Mouse (Mus musculus): ENCODE measurements around the gene Gcc1. TPM values are rescaled to one million over a fixed set of nuclear protein-coding genes. Genes with fewer than 3 reads are reported as not detected.

Gene Gcc1
- polyA plus RNA-seq, 1 experiment from 2014 or later, result 16.4 TPM

- ATAC-seq (ENCODE audit: low FRiP score), result no peak
- H3K4me1 ChIP-seq, result no peaks in the 10 kb centered on the region
- WGBS, result 77% methylated on average over 6 of the region's 6 CpGs
Observed at GRCm38 (mm10) chr6:28431538-28431855, 3.3 kb upstream of the Gcc1 start.

GRCm38 (mm10) chr6:28430795-28431537, 2.8 kb upstream of the Gcc1 start:
- no peaks in the 10 kb centered on the region for H3K27me3 ChIP-seq
- no peak for ATAC-seq (ENCODE audit: low FRiP score)
- H3K27ac ChIP-seq, result no peak overlapping the region
- H3K36me3 ChIP-seq, result peaks cover 9% of the 10 kb centered on the region
- 79% methylated on average over 10 of the region's 10 CpGs for WGBS
- no peak overlapping the region for H3K4me3 ChIP-seq
- no peak overlapping the region for H3K4me2 ChIP-seq (replicated peaks)
- H3K4me1 ChIP-seq, result peaks cover 2% of the 10 kb centered on the region; the same call in 1 of the 2 replicates
- no peak overlapping the region for H3K9ac ChIP-seq
- H3K9me3 ChIP-seq (replicated peaks), result no peaks in the 10 kb centered on the region

More at GRCm38 (mm10) chr6:28431538-28431855, 3.3 kb upstream of the Gcc1 start:
- no peak overlapping the region for H3K9ac ChIP-seq
- H3K9me3 ChIP-seq (replicated peaks), result no peaks in the 10 kb centered on the region
- H3K4me2 ChIP-seq (replicated peaks), result no peak overlapping the region
- no peak overlapping the region for H3K27ac ChIP-seq
- no peaks in the 10 kb centered on the region for H3K27me3 ChIP-seq
- peaks cover 4% of the 10 kb centered on the region; the same call in 1 of the 2 replicates for H3K36me3 ChIP-seq
- no peak overlapping the region for H3K4me3 ChIP-seq

DNA sequence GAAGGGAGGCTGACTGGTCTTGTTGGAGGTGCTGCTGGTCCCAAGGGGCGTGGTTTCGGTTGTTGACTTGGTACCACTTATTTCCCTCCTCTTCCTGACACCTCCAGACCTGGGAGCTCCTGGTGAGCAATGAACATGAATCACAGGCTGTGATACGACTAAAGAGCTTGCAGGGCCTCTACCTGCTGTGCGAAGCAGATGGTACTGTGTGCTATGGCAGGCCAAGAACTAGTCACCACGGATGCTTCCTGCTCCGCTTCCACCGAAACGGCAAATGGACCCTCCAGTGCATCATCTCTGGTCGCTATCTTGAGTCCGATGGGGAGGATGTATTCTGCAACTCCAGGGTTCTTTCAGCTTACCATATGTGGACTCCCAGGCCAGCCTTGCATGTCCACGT, 1.7 kb upstream of the Gcc1 start:
- Histone ChIP-seq H3K27ac (no peak overlapping the region), H3K9me3 (replicated peaks) (no peaks in the 10 kb centered on the region), H3K9ac (no peak overlapping the region), H3K4me2 (replicated peaks) (no peak overlapping the region), H3K27me3 (no peaks in the 10 kb centered on the region), H3K4me3 (no peak overlapping the region), H3K4me1 (peaks cover 9% of the 10 kb centered on the region), H3K36me3 (peaks cover 20% of the 10 kb centered on the region)
- ATAC-seq (ENCODE audit: low FRiP score), result no peak
- WGBS, result 89% methylated on average over 11 of the region's 11 CpGs

GRCm38 (mm10) chr6:28427096-28427839, 922 bp downstream of the Gcc1 start, which contains the start of gene Fscn3:
TSS of gene Fscn3 (plus strand) at chr6:28427789.
- Histone ChIP-seq H3K27me3 (no peaks in the 10 kb centered on the region), H3K9me3 (replicated peaks) (no peaks in the 10 kb centered on the region)
- whole genome bisulfite sequencing, result 80% methylated on average over 3 of the region's 3 CpGs

GRCm38 (mm10) chr6:28425019-28425418, 3.2 kb downstream of the Gcc1 start:
- Histone ChIP-seq H3K4me2 (replicated peaks) (peak overlapping the region; percentile 73; the same call in 1 of the 2 replicates), H3K27ac (no peak overlapping the region), H3K9me3 (replicated peaks) (no peaks in the 10 kb centered on the region), H3K36me3 (peaks cover 20% of the 10 kb centered on the region), H3K4me1 (peaks cover 33% of the 10 kb centered on the region), H3K27me3 (no peaks in the 10 kb centered on the region), H3K9ac (peak overlapping the region; percentile 41; the same call in 1 of the 2 replicates), H3K4me3 (peak overlapping the region; percentile 80; the same call in 1 of the 2 replicates)
- ATAC-seq (ENCODE audit: low FRiP score), result no peak
- 94% methylated on average over 6 of the region's 6 CpGs for WGBS

More at GRCm38 (mm10) chr6:28427096-28427839, 922 bp downstream of the Gcc1 start, which contains the start of gene Fscn3:
- ATAC-seq (ENCODE audit: low FRiP score), result no peak
- H3K27ac ChIP-seq, result no peak within 1 kb of the TSS
- no peak within 1 kb of the TSS for H3K4me3 ChIP-seq
- peaks cover 17% of the 10 kb centered on the region for H3K4me1 ChIP-seq
- peaks cover 20% of the 10 kb centered on the region for H3K36me3 ChIP-seq
- no peak within 1 kb of the TSS for H3K9ac ChIP-seq
- no peak within 1 kb of the TSS for H3K4me2 ChIP-seq (replicated peaks)

DNA sequence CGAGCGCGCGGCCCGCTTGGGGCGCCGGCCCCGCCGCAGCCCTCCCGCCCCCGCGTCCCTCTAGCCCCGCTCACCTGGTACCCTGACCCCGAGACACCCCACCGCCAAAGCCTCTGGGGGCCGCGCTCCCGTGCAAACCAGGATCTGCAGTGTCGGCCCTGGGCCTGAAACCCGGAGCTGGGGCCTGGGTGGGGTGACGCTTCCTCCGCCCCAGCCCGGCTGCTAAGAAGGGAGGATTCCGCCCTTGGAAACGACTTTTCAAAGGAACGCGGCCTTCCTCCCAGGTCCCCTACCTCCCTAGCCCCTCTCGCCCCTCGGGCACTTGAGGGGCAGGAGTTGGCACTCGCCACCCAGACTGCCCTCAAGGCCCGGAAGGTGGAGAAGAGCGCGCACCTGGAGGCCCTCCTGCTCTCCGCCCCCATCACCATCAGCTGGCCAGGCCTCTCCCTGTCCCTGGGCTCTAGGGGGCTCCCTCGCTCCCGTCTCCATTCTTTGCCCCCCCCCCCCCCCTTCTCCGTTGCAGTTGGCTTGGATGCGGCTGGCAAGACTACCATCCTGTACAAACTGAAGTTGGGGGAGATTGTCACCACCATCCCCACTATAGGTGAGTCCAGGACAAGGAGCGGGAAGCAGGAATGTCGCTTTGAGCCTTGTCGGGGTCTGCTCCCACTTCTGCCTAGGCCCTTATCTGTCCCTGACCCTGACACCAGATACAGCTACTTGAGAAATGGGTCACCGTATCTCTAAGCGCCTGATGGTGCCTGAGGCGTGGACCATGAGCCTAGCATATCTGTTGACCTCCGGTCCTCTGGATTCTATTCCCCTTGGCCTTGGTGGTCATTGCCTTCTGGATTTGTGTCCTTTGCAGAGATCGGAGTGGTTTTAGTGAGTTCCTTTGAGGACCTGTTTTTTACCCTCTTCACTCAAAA, 4.2 kb downstream of the Gcc1 start:
- no peaks in the 10 kb centered on the region for H3K27me3 ChIP-seq
- H3K9ac ChIP-seq, result peak overlapping the region; percentile 96
- H3K4me2 ChIP-seq (replicated peaks), result peak overlapping the region; percentile 73
- H3K4me1 ChIP-seq, result peaks cover 39% of the 10 kb centered on the region
- H3K9me3 ChIP-seq (replicated peaks), result no peaks in the 10 kb centered on the region
- H3K27ac ChIP-seq, result peak overlapping the region; percentile 80
- H3K36me3 ChIP-seq, result peaks cover 22% of the 10 kb centered on the region
- 11% methylated on average over 42 of the region's 46 CpGs for WGBS
- H3K4me3 ChIP-seq, result peak overlapping the region; percentile 80
- ATAC-seq (ENCODE audit: low FRiP score), result peak; percentile 69

DNA sequence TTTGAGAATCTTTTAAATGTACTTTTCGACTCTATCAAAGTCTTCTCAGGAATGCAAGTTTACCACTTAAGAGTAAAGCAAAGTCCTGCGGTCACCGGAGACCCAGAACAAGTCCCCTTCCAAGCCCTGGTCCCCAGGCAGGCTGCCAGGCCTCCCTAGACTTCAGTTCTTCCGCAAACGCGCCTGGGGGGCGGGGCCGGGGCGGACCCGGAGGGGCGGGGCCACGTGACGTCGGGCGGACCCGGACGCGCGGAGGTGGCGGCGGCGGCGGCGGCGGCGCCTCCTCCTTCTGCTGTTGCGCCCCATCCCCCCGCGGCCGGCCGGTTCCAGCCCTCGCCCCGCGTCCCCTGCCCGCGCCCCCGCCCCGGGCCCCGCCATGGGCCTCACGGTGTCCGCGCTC, 4.9 kb downstream of the Gcc1 start, which contains the start of gene Arf5:
Gene Arf5, plus strand, starts transcription at position 248 of the 400 bp plus-strand sequence.
- Histone ChIP-seq H3K9ac (peak within 1 kb of the TSS; percentile 96), H3K36me3 (peaks cover 29% of the 10 kb centered on the region), H3K4me1 (peaks cover 39% of the 10 kb centered on the region), H3K27ac (peak within 1 kb of the TSS; percentile 80), H3K4me3 (peak within 1 kb of the TSS; percentile 80), H3K9me3 (replicated peaks) (no peaks in the 10 kb centered on the region), H3K4me2 (replicated peaks) (peak within 1 kb of the TSS; percentile 73), H3K27me3 (no peaks in the 10 kb centered on the region)
- ATAC-seq (ENCODE audit: low FRiP score), result peak; percentile 80
- under 1% methylated on average over 20 of the region's 42 CpGs for WGBS

DNA sequence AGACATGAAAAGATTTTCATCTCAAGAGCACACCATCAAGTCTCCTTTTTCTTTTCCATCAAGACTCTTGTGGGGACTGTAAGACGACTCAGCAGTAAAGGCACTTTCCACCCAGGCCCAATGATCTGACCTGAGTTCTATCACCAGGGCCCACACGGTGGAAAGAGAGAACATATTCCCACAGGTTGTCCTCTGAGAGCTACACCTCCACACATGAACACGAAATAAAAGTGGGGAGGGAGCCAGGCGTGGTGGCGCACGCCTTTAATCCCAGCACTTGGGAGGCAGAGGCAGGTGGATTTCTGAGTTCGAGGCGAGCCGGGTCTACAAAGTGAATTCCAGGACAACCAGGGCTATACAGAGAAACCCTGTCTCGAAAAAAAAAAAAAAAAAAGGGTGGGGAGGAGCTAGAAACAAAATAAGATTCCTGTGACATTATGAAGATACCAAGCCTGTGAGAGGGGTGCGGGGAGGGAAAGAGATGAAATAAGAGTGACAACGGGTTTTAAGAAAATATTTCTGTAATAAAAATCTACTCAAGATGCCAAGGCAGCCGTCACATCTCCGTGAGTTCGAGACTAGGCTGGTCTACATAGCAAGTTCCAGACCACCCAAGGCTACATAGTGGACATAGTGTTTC, 5.4 kb downstream of the Gcc1 start:
- Histone ChIP-seq H3K27ac (peak overlapping the region; percentile 23; the same call in 1 of the 2 replicates), H3K4me3 (peak overlapping the region; percentile 80), H3K9ac (no peak overlapping the region), H3K36me3 (peaks cover 35% of the 10 kb centered on the region), H3K27me3 (no peaks in the 10 kb centered on the region), H3K4me2 (replicated peaks) (peak overlapping the region; percentile 73), H3K4me1 (peaks cover 39% of the 10 kb centered on the region), H3K9me3 (replicated peaks) (no peaks in the 10 kb centered on the region)
- peak; percentile 24 for ATAC-seq (ENCODE audit: low FRiP score)
- 71% methylated on average over 15 of the region's 15 CpGs for WGBS

DNA sequence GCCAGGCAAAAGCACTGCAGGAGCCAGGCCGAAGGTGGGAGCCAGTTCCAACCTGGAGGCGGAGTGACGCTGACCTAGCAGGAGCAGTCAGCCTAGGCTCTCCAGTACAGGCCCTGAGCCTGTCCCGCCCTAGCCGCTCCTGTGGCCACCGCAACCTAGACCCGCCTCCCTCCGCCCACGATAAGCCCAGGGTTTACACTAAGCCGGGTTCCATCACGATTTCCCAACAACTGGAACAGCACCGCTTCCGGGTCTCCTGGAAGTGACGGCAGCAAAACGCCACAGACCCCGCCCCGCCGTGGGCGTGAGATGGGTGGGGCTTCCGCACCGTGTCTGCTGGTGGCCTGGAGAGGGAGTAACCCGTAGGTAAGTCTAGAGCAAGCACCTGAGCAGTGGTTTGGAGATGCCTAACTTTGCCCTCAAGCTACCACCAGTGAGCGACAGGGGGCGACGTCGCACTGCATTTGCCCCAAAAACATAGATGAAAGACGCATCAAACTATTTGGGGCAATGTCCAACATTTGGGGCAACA, 6.7 kb downstream of the Gcc1 start:
- H3K27ac ChIP-seq, result no peak overlapping the region
- WGBS, result under 1% methylated on average over 27 of the region's 27 CpGs
- H3K9ac ChIP-seq, result peak overlapping the region; percentile 75
- peaks cover 42% of the 10 kb centered on the region for H3K36me3 ChIP-seq
- ATAC-seq (ENCODE audit: low FRiP score), result peak; percentile 75
- peak overlapping the region; percentile 96 for H3K4me2 ChIP-seq (replicated peaks)
- peak overlapping the region; percentile 65 for H3K4me3 ChIP-seq
- no peaks in the 10 kb centered on the region for H3K27me3 ChIP-seq
- no peaks in the 10 kb centered on the region for H3K9me3 ChIP-seq (replicated peaks)
- peaks cover 41% of the 10 kb centered on the region for H3K4me1 ChIP-seq

DNA sequence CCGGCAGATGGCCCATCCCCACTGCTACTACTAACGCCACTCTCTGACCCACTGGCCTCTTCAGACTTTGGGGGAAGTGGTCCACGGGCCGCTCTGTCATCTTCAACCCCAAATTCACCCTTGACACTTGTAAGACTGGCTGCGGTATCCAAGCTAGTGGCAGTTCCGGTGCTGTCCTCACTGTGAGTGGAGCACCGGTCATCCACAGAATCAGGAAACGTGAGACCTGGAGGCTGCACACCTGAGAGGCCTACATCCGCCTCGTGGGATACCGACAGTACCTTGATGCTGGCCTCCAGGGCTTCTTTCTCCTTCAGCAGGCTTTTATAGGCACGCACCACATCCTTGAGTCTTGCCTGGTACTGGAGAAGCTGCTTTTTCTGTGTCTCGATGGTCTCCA, 7.3 kb downstream of the Gcc1 start:
- Histone ChIP-seq H3K27ac (no peak overlapping the region), H3K4me3 (peak overlapping the region; percentile 65), H3K27me3 (no peaks in the 10 kb centered on the region), H3K9ac (peak overlapping the region; percentile 75), H3K36me3 (peaks cover 42% of the 10 kb centered on the region), H3K4me1 (peaks cover 38% of the 10 kb centered on the region), H3K4me2 (replicated peaks) (peak overlapping the region; percentile 96), H3K9me3 (replicated peaks) (no peaks in the 10 kb centered on the region)
- no peak for ATAC-seq (ENCODE audit: low FRiP score)
- WGBS, result 19% methylated on average over 13 of the region's 13 CpGs

- Histone ChIP-seq H3K27ac (no peak overlapping the region), H3K9ac (peak overlapping the region; percentile 75), H3K9me3 (replicated peaks) (no peaks in the 10 kb centered on the region), H3K4me1 (peaks cover 35% of the 10 kb centered on the region), H3K4me3 (peak overlapping the region; percentile 65), H3K27me3 (no peaks in the 10 kb centered on the region), H3K4me2 (replicated peaks) (peak overlapping the region; percentile 96), H3K36me3 (peaks cover 42% of the 10 kb centered on the region)
- 81% methylated on average over 17 of the region's 17 CpGs for WGBS
- ATAC-seq (ENCODE audit: low FRiP score), result no peak
Observed at GRCm38 (mm10) chr6:28420361-28420760, 7.8 kb downstream of the Gcc1 start.
